Mouse (Mus musculus) megakaryocyte, embryonic 14.5 days (primary cell): Measurements from ENCODE around the gene Dgkq. TPM values are rescaled to one million over a fixed set of nuclear protein-coding genes. Genes with fewer than 3 reads are reported as not detected.
"Not testable (repeated sequence)": the region's sequence is repeated elsewhere in the genome, so short reads cannot be mapped to it uniquely, and the experiment has no call there.

ENCODE experiments used
- H3K27me3 ChIP-seq: replicated peaks from 2 replicates; pipeline ENCODE3; 2012; ENCODE audit warnings: inconsistent platforms
- H3K36me3 ChIP-seq: replicated peaks from 2 replicates; pipeline ENCODE3; 2012; ENCODE audit warnings: low read length, inconsistent platforms, mixed read lengths
- H3K4me1 ChIP-seq: 2 replicates; pipeline ENCODE4 v1.6.1; 2012; ENCODE audit warnings: inconsistent platforms
- H3K4me3 ChIP-seq: replicated peaks from 2 replicates; pipeline ENCODE3; 2012; ENCODE audit warnings: moderate library complexity, mild to moderate bottlenecking, inconsistent platforms
- H3K9me3 ChIP-seq: 2 replicates; pipeline ENCODE4 v1.6.1; 2012; ENCODE audit warnings: inconsistent platforms
- FLI1 ChIP-seq: IDR thresholded peaks from 2 replicates; pipeline ENCODE4 v1.6.1; 2012; ENCODE audit warnings: low read length, inconsistent platforms, mixed read lengths
- GATA1 ChIP-seq: IDR thresholded peaks from 3 replicates; pipeline ENCODE4 v1.6.1; 2012; ENCODE audit warnings: mixed read lengths, low read length, inconsistent platforms, borderline replicate concordance
- polyA plus RNA-seq: library from polyadenylated mRNA; stranded (reverse); fragments of >175 nt; gene quantifications from 2 replicates; pipeline ENCODE4 v1.2.3, GENCODE M21; 2012; ENCODE audit warnings: low replicate concordance; ENCODE audit not compliant: insufficient read depth

The Dgkq gene
- polyA plus RNA-seq, 1 experiment, result 0.74 TPM

- Histone ChIP-seq H3K27me3 (no peaks in the 10 kb centered on the region), H3K9me3 (no peaks in the 10 kb centered on the region), H3K4me3 (no peak overlapping the region), H3K36me3 (peaks cover 100% of the 10 kb centered on the region), H3K4me1 (no peaks in the 10 kb centered on the region)
- TF ChIP-seq FLI1 (no peak), GATA1 (no peak)
Observed at GRCm38 (mm10) chr5:108648937-108649576, 20.4 kb downstream of the Dgkq start.

GRCm38 (mm10) chr5:108647820-108648465, 21.5 kb downstream of the Dgkq start:
- TF ChIP-seq FLI1, result no peak
- TF ChIP-seq GATA1, result no peak
- Histone ChIP-seq H3K4me3 (no peak overlapping the region), H3K4me1 (no peaks in the 10 kb centered on the region), H3K36me3 (peaks cover 100% of the 10 kb centered on the region), H3K9me3 (no peaks in the 10 kb centered on the region), H3K27me3 (no peaks in the 10 kb centered on the region)

- no peak overlapping the region for H3K4me3 ChIP-seq
- H3K27me3 ChIP-seq, result no peaks in the 10 kb centered on the region
- no peaks in the 10 kb centered on the region for H3K4me1 ChIP-seq
- peaks cover 100% of the 10 kb centered on the region for H3K36me3 ChIP-seq
- TF ChIP-seq FLI1 (no peak), GATA1 (no peak)
- no peaks in the 10 kb centered on the region for H3K9me3 ChIP-seq
Observed at GRCm38 (mm10) chr5:108647311-108647710, 22.2 kb downstream of the Dgkq start.

- TF ChIP-seq GATA1, result no peak
- Histone ChIP-seq H3K4me1 (no peaks in the 10 kb centered on the region), H3K27me3 (no peaks in the 10 kb centered on the region), H3K4me3 (no peak overlapping the region), H3K9me3 (no peaks in the 10 kb centered on the region), H3K36me3 (peaks cover 100% of the 10 kb centered on the region)
Observed at GRCm38 (mm10) chr5:108646343-108646660, 23.2 kb downstream of the Dgkq start.

GRCm38 (mm10) chr5:108645651-108646342, 23.7 kb downstream of the Dgkq start:
- no peaks in the 10 kb centered on the region for H3K27me3 ChIP-seq
- H3K9me3 ChIP-seq, result no peaks in the 10 kb centered on the region
- H3K4me3 ChIP-seq, result no peak overlapping the region
- H3K4me1 ChIP-seq, result no peaks in the 10 kb centered on the region
- peaks cover 100% of the 10 kb centered on the region for H3K36me3 ChIP-seq
- TF ChIP-seq GATA1 (no peak), FLI1 (no peak)

- Histone ChIP-seq H3K4me1 (no peaks in the 10 kb centered on the region), H3K4me3 (no peak overlapping the region), H3K36me3 (peaks cover 93% of the 10 kb centered on the region), H3K27me3 (no peaks in the 10 kb centered on the region), H3K9me3 (no peaks in the 10 kb centered on the region)
- TF ChIP-seq GATA1 (no peak), FLI1 (no peak)
Observed at GRCm38 (mm10) chr5:108643674-108644073, 25.8 kb downstream of the Dgkq start.

GRCm38 (mm10) chr5:108636172-108636571, 33.3 kb downstream of the Dgkq start:
- Histone ChIP-seq H3K4me1 (peaks cover 16% of the 10 kb centered on the region; the same call in 1 of the 2 replicates), H3K9me3 (no peaks in the 10 kb centered on the region), H3K27me3 (no peaks in the 10 kb centered on the region), H3K36me3 (peaks cover 37% of the 10 kb centered on the region), H3K4me3 (no peak overlapping the region)
- TF ChIP-seq FLI1 (no peak), GATA1 (no peak)

- H3K4me3 ChIP-seq, H3K27me3 ChIP-seq, H3K9me3 ChIP-seq: not testable (repeated sequence)
- Histone ChIP-seq H3K4me1 (peaks cover 27% of the 10 kb centered on the region), H3K36me3 (peaks cover 19% of the 10 kb centered on the region)
Observed at GRCm38 (mm10) chr5:108634088-108634487, 35.4 kb downstream of the Dgkq start.

- Histone ChIP-seq H3K4me3 (no peak overlapping the region), H3K4me1 (peaks cover 29% of the 10 kb centered on the region), H3K9me3 (no peaks in the 10 kb centered on the region), H3K36me3 (peaks cover 19% of the 10 kb centered on the region), H3K27me3 (no peaks in the 10 kb centered on the region)
- TF ChIP-seq GATA1 (no peak), FLI1 (no peak)
Observed at GRCm38 (mm10) chr5:108633676-108634075, 35.8 kb downstream of the Dgkq start.
